Mouse (Mus musculus) layer of hippocampus, postnatal 36 days (tissue): ENCODE data around the gene Syt9. TPM values are rescaled to one million over a fixed set of nuclear protein-coding genes. Genes with fewer than 3 reads are reported as not detected.

Source experiments
- DNase-seq, 2 experiments: peaks; one replicate each; pipeline ENCODE4 v3.0.0; 2022
- total RNA-seq, 2 experiments: library from RNA; stranded (reverse); gene quantifications; 2 replicates each; pipeline ENCODE4 v1.2.3; 2021

Syt9 gene
- total RNA-seq, 2 experiments from 2014 or later, result 5.5 to 5.6 TPM

DNA sequence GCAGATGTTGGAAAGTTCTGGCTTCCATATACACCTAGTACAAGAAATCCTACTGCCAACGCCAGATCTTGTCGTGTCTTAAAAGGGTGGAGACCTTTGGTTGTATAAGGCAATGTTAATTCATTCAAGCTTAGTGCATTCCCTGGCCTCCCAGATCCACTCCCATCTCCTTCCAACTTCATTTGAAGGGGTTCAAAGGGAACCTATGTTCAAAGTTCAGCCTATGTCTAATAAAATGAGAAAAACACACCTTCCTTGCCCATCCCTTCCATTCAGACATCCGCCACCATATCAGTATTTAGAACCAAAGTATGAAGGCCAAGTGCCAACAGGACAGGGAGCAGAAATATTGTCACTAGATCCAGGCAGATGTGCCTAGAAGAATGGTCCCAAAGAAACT is 177.3 kb downstream of the Syt9 start:
- DNase-seq, result no peak

DNA sequence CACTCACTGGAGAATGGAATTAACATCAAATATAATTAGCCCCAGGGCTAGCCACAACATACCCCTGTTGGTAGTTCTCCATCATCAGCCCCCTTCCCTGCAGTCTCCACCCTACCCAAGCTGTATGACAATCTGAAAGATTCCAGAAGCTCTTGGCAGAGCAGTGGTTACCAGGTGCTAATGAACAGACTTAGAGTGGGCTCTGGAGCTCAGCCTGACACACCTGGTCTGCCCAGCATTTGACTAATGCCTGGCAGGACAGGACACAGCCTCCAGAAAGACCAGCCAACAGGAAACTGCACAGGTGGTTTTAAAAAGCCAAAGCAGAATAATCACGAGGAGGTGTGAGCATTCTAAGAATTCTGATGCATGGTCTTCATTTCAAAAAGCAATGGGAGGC is 182.9 kb downstream of the Syt9 start:
- DNase-seq, result no peak

- DNase-seq, result no peak
These were observed 185.4 kb downstream of the Syt9 start for GRCm38 (mm10) chr7:107555906-107556305.

DNA sequence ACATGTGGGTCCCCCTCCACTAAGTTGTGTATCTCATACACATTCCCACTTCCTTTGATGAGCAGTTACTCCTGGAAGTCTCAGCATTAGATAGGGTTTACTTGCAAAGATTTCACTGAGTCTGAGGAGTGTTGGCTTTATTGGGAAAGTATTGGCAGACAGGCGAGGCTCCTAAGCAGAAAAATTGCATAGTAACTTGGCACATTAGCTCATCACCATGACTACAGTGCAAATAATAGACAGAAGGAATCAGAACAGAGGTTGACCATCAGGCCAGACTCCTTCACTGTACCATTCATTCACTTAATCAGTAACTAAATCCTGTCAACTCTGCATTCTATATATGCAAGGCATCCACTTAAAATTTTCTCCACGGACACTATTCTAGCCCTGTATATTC is 190.1 kb downstream of the Syt9 start:
- no peak for DNase-seq

GRCm38 (mm10) chr7:107561584-107561983 is 191.1 kb downstream of the Syt9 start:
- no peak for DNase-seq

GRCm38 (mm10) chr7:107563727-107564126 is 193.2 kb downstream of the Syt9 start:
- DNase-seq, result no peak

GRCm38 (mm10) chr7:107567261-107567671 is 196.7 kb downstream of the Syt9 start, which contains the start of gene Olfml1:
Gene Olfml1 (plus strand): TSS chr7:107567446.
- DNase-seq, result peak; percentile 3 to 13

GRCm38 (mm10) chr7:107567674-107568073 is 197.1 kb downstream of the Syt9 start:
- DNase-seq, result no peak

DNA sequence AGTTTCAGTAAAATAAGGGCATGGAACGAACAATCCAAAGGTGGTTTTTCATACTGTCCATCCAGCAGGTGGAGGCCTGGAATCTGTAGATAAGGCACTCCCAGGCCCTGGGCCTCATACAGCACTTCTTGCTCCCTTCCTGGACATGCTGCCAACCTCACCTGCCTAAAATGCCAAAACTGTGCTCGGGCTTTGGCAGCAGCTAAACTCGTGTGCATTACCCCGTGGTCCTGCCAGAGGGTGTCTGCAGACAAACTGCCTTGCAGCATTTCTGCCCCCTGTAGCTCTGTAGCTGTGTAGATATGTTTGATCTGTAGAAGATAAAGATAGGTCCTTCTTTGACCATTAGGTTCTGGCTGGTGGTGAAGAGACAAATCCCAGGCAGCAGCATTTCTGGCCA is 198.4 kb downstream of the Syt9 start:
- DNase-seq, result no peak

GRCm38 (mm10) chr7:107573856-107574255 is 203.3 kb downstream of the Syt9 start:
- DNase-seq, result no peak

DNA sequence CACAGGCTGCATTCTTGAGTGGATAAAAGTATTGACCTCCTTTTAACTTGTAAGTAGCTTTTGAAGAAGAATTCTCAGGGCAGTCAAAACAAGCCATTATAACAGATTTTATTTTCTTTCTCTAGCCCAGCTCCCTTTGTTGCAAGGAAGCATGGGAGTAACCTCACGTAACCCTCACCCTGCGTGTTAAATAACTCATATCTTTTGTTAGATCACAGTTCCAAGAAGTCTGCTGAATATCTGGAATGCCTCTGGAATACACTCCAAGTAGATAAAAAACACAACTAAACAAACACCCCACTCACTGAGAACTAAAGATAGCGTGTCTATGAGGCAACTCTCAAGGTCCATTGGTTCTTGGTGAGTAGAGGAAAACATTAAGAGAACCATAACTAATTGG is 203.7 kb downstream of the Syt9 start:
- no peak for DNase-seq

GRCm38 (mm10) chr7:107592641-107593040 is 222.1 kb downstream of the Syt9 start:
- peak; percentile 14 to 35 for DNase-seq

DNA sequence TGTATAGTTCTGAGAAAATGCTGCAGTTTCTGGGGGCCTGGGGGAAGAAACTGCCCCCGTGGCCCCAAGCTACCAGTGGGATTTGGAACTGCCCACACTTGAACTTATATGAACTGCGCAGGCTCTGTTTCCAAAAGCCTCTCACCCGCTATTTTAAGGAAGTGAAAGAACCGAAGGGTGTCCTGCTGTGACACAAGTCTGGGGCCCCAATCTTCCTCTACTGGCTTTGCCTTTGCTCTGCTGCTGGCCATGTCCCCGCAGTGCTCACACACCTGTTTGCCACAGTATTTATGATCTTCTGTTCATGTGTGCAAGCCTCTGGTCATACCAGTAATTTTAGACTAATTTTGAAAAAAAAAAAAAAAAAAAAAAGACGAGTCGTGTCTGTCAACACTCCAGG is 223.4 kb downstream of the Syt9 start:
- DNase-seq, result no peak

DNA sequence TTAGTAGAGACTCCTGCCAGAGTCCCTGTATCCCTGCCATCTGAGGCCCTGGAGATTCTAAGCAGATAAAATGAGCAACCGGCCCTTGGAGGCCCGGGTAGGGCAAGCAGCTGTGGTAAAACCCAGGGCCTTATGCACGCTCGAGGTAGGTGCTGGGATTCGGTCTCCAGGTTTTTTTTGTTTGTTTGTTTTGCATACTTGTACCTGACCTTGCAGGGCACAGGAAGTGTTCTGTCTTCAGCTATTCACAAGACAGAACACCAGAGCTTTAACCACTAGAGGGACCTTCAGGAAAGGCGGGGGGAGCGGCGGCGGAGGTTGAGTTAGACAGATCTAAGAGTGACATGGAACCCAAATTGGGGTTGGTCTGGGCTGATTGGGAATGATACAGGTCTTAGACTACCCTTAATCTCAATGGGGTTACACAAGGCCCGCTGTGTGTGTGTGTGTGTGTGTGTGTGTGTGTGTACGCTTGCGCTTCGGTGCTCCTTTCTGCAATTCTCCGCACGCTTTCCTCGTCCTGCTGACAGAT is 223.9 kb downstream of the Syt9 start:
- peak; percentile 14 to 24 for DNase-seq

DNA sequence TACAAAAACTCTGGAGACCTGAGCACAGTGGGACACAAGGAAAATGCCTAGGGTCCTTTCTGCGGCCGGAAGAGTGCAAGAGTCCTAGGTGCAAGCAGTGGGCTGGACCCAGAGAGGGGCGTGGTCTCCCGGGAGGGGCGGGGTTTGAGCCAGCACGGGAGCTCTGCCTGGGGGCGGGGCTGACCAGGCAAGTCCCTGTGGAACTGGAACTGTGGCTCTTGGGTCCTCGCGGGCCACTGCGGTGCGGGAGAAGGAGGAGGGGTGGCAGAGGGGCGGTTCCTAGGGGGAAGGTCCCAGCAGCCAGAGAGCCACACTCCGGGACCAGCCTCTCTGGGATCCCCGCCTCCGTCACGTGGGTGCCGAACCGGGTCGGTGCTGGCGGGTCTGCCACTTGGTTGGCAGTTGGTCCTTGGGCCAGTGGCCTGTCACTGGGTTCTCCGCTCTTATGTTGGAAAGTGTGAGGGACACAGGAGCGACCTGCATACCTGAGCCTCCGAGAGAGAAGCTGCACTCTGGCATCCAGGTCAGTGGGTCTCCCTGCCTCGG is 224.4 kb downstream of the Syt9 start, which contains the start of gene Ppfibp2:
Gene Ppfibp2 (plus strand): TSS at position 351 of the 546 bp plus-strand sequence.
- peak; percentile 85 to 88 for DNase-seq

- DNase-seq, result no peak
These were observed 224.9 kb downstream of the Syt9 start for GRCm38 (mm10) chr7:107595426-107595825.

GRCm38 (mm10) chr7:107596753-107597152 is 226.2 kb downstream of the Syt9 start:
- DNase-seq, result no peak

DNA sequence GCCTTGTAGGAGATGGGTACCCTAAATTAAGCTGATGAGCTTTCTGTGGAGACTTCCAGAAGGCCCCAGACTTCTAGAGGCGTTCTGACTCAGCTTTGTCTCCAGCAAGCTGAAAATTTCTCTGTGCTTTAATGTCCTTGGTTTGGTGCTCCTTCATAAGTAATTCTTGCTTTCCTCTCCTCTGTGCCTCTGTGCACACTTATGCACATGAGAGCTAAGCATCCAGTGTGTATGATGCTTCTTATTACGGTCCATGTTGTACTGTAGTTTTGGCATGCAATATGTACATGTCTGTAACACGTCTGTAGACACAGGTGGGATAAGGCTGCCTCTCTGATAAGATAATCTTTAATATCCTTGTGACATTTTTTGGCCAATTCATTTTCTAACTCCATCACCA is 227.4 kb downstream of the Syt9 start:
- no peak for DNase-seq

Other genes with a start within 250 kb of the Syt9 start
- not detected for gene Olfr715, start 239.6 kb upstream of the Syt9 start, total RNA-seq
- not detected for gene Olfr716, start 232.4 kb upstream of the Syt9 start, total RNA-seq
- not detected for gene Nlrp14, start 203.7 kb upstream of the Syt9 start, total RNA-seq
- not detected for gene Rbmxl2, start 161.3 kb upstream of the Syt9 start, total RNA-seq
- 10 to 100 TPM; 12.5 to 13.2 TPM for gene Olfml1, start 196.7 kb downstream of the Syt9 start, total RNA-seq
- gene Ppfibp2, start 224.5 kb downstream of the Syt9 start, total RNA-seq, result 1 to 10 TPM; 6.7 to 6.8 TPM